Mouse (Mus musculus) E14TG2a.4 (cell line): ENCODE data around the gene Ebpl.
A peak's percentile ranks its signal among the peaks of the same experiment; 100 is the strongest.

Experiments used
- H3K27me3 ChIP-seq: 2 replicates; pipeline ENCODE4 v1.6.1; 2014; ENCODE audit warnings: low read length, control low read depth; ENCODE audit not compliant: insufficient read depth
- H3K36me3 ChIP-seq: 2 replicates; pipeline ENCODE4 v1.6.1; 2014; ENCODE audit warnings: low read length, control low read depth; ENCODE audit not compliant: insufficient read depth
- H3K4me1 ChIP-seq: replicated peaks from 2 replicates; pipeline ENCODE4 v1.6.1; 2014; ENCODE audit warnings: low read depth, low read length, control low read depth
- H3K4me3 ChIP-seq: replicated peaks from 2 replicates; pipeline ENCODE4 v1.5.1; 2014; ENCODE audit warnings: mild to moderate bottlenecking, low read length
- H3K9me3 ChIP-seq: 2 replicates; pipeline ENCODE4 v1.6.1; 2014; ENCODE audit warnings: low read length, control low read depth
- CTCF ChIP-seq: conservative IDR thresholded peaks from 2 replicates; pipeline ENCODE4 v1.5.1; 2014; ENCODE audit warnings: low read length
- NANOG ChIP-seq: IDR thresholded peaks from 2 replicates; pipeline ENCODE4 v1.6.1; 2014; ENCODE audit warnings: borderline replicate concordance, low read length, mixed read lengths
- POU5F1 ChIP-seq: IDR thresholded peaks from 2 replicates; pipeline ENCODE4 v1.6.1; 2014; ENCODE audit warnings: low read length, borderline replicate concordance

Ebpl gene

GRCm38 (mm10) chr14:61360131-61360980 is at the start of gene Ebpl:
Ebpl (minus strand) TSS chr14:61360439.
- TF ChIP-seq NANOG (no peak), CTCF (no peak), POU5F1 (no peak)
- no peaks in the 10 kb centered on the region for H3K27me3 ChIP-seq
- H3K9me3 ChIP-seq, result no peaks in the 10 kb centered on the region
- peaks cover 38% of the 10 kb centered on the region for H3K4me1 ChIP-seq
- H3K4me3 ChIP-seq, result peak within 1 kb of the TSS; percentile 86
- peaks cover 29% of the 10 kb centered on the region for H3K36me3 ChIP-seq

DNA sequence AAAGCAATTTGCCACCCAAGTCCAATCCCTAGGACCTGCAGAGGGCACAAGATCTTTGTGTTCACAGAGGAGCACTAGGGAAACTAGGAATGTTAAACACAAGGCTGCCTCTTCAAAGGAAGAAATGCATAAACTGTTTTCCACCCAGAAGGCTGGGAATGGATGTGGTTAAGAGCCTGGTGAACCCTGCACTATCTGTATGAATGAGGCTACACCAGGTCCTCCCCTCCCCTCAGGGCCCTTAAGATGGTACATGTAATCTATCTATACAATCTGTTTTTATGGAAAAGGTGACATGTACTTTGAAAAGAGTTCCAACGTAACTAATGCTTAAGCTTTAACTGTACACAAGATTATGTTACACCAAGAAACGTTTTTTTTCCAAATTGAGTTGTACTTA is 49.8 kb upstream of the Ebpl start:
- H3K36me3 ChIP-seq, result peaks cover 5% of the 10 kb centered on the region
- no peaks in the 10 kb centered on the region for H3K9me3 ChIP-seq
- H3K4me1 ChIP-seq, result 0 out of 2 replicates have a peak, but pooled peaks cover 2% of the 10 kb centered on the region
- no peaks in the 10 kb centered on the region for H3K27me3 ChIP-seq
- H3K4me3 ChIP-seq, result no peak overlapping the region
- TF ChIP-seq NANOG, result no peak
- TF ChIP-seq POU5F1, result no peak
- TF ChIP-seq CTCF, result no peak

DNA sequence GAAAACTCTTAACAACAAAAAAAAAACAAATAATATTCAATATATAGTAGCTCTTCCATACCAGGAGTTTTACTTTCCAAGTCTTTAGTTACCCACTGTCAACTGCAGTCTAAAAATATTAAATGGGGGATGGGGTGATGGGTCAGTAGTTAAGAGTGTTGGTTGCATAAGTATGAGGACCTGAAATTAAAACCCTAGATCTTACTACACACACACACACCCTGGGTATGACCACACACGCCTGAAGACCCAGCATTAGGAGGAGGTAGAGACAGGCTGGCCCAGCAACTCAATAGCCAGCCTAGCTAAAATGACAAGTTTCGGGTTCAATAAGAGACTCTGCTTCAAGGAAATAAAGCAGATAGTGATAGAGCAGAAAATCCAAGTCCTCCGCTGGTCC is 46.8 kb upstream of the Ebpl start:
- TF ChIP-seq NANOG (no peak), POU5F1 (no peak)
- peaks cover 19% of the 10 kb centered on the region for H3K36me3 ChIP-seq
- no peaks in the 10 kb centered on the region for H3K9me3 ChIP-seq
- H3K27me3 ChIP-seq, result no peaks in the 10 kb centered on the region
- H3K4me3 ChIP-seq, result no peak overlapping the region
- peaks cover 2% of the 10 kb centered on the region; the same call in 1 of the 2 replicates for H3K4me1 ChIP-seq

DNA sequence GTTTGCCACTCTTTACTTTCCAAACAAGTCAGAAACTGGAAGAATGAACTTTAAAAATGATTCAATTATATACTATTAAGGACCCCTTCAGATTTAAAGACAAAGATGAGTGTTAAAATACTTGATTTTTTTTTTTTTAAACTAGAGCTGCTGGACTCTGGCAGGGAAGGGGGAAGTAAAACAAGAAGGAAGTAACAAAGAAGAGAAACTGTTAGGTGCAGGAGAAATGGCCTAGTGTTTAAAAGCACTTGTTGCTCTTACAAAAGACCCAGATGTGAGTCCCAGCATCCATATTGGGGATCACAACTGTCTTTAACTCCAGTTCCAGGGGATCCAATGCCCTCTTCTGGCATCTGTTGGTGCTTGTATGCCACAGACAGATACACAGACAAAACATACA is 45.5 kb upstream of the Ebpl start:
- no peaks in the 10 kb centered on the region for H3K9me3 ChIP-seq
- peaks cover 26% of the 10 kb centered on the region for H3K36me3 ChIP-seq
- H3K27me3 ChIP-seq, result no peaks in the 10 kb centered on the region
- TF ChIP-seq CTCF, result no peak
- TF ChIP-seq POU5F1, result no peak
- no peak for TF ChIP-seq NANOG
- H3K4me3 ChIP-seq, result no peak overlapping the region
- H3K4me1 ChIP-seq, result no peaks in the 10 kb centered on the region; the same call in 1 of the 2 replicates

- H3K4me1 ChIP-seq, result no peaks in the 10 kb centered on the region; the same call in 1 of the 2 replicates
- TF ChIP-seq POU5F1 (no peak), CTCF (no peak), NANOG (no peak)
- no peaks in the 10 kb centered on the region for H3K9me3 ChIP-seq
- no peak overlapping the region for H3K4me3 ChIP-seq
- peaks cover 32% of the 10 kb centered on the region for H3K36me3 ChIP-seq
- H3K27me3 ChIP-seq, result no peaks in the 10 kb centered on the region
Observed at GRCm38 (mm10) chr14:61404941-61405340, 44.7 kb upstream of the Ebpl start.

DNA sequence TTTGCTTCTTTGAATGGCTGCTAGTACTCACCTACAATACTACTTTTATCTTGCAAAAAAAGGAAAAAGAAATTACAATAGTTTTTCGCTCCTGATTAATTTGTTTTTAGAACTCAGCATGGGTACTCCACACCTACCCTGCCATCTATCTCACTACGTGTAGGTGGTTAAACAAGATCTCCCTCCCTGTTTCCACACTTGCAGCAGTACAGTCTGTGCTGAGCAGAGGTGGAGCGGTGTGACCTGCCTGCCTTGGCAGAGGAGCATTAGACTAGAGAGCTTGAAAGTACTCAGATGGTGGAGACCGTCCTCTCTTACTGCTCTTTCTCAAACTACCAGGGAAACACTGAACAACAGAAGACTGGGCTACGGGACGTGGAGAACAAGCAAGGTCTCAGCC is 34.5 kb upstream of the Ebpl start:
- Histone ChIP-seq H3K4me1 (peaks cover 3% of the 10 kb centered on the region; the same call in 1 of the 2 replicates), H3K9me3 (no peaks in the 10 kb centered on the region), H3K27me3 (no peaks in the 10 kb centered on the region), H3K4me3 (no peak overlapping the region), H3K36me3 (peaks cover 51% of the 10 kb centered on the region)
- TF ChIP-seq POU5F1, result no peak
- no peak for TF ChIP-seq CTCF
- no peak for TF ChIP-seq NANOG

DNA sequence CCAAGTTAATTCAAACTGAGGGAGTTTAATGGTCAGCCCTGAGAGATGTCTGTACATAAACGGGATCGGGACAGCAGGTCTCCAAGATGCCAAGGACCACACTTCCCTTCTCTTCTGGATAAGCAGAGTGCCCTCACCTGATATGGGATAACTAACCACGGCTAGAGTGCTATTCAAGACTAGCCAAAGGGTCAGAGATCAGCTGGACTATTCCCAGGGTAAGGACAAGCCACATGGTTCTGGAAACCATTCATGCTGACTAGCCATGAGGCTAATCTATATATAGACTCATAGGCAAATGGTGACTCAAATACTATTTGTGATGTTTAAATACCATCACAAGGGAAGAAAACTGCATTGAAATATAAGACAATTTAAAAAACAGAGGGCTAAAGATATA is 30.3 kb upstream of the Ebpl start:
- Histone ChIP-seq H3K36me3 (peaks cover 54% of the 10 kb centered on the region), H3K9me3 (no peaks in the 10 kb centered on the region), H3K27me3 (no peaks in the 10 kb centered on the region), H3K4me3 (no peak overlapping the region), H3K4me1 (peaks cover 3% of the 10 kb centered on the region; the same call in 1 of the 2 replicates)
- TF ChIP-seq NANOG, result no peak
- no peak for TF ChIP-seq CTCF
- no peak for TF ChIP-seq POU5F1

- no peaks in the 10 kb centered on the region for H3K4me1 ChIP-seq
- H3K36me3 ChIP-seq, result peaks cover 65% of the 10 kb centered on the region
- H3K4me3 ChIP-seq, result no peak overlapping the region
- TF ChIP-seq CTCF (no peak), NANOG (no peak), POU5F1 (no peak)
- H3K27me3 ChIP-seq, result no peaks in the 10 kb centered on the region
- H3K9me3 ChIP-seq, result no peaks in the 10 kb centered on the region
Observed at GRCm38 (mm10) chr14:61367290-61367689, 7.1 kb upstream of the Ebpl start.

DNA sequence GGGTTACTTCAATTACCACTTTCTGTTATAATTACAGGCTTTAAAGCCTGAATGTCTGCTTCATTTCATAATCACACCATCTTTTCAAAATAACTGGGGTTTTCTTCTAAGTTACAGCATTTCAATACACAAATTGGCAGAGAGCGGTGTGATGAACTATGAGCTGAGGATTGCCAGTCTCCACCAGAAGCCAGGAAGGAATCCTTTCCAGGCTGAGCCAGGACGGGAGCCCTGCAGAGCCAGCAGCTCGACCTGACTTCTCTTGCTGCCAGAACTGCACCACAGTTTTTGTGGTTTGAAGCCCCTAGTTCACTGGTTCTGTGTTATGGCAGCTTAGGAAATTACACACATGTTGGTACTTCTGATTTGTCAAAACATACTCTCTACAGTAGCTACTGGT is 4.4 kb upstream of the Ebpl start:
- Histone ChIP-seq H3K4me3 (no peak overlapping the region), H3K4me1 (peaks cover 10% of the 10 kb centered on the region), H3K36me3 (peaks cover 43% of the 10 kb centered on the region), H3K9me3 (no peaks in the 10 kb centered on the region), H3K27me3 (no peaks in the 10 kb centered on the region)
- TF ChIP-seq NANOG (no peak), CTCF (no peak)
